Mouse (Mus musculus): ENCODE results near the gene Pcbp3. TPM values are rescaled to one million over a fixed set of nuclear protein-coding genes. Genes with fewer than 3 reads are reported as not detected.

Pcbp3 gene
- total and polyA plus RNA-seq, 3 experiments, result not detected

DNA sequence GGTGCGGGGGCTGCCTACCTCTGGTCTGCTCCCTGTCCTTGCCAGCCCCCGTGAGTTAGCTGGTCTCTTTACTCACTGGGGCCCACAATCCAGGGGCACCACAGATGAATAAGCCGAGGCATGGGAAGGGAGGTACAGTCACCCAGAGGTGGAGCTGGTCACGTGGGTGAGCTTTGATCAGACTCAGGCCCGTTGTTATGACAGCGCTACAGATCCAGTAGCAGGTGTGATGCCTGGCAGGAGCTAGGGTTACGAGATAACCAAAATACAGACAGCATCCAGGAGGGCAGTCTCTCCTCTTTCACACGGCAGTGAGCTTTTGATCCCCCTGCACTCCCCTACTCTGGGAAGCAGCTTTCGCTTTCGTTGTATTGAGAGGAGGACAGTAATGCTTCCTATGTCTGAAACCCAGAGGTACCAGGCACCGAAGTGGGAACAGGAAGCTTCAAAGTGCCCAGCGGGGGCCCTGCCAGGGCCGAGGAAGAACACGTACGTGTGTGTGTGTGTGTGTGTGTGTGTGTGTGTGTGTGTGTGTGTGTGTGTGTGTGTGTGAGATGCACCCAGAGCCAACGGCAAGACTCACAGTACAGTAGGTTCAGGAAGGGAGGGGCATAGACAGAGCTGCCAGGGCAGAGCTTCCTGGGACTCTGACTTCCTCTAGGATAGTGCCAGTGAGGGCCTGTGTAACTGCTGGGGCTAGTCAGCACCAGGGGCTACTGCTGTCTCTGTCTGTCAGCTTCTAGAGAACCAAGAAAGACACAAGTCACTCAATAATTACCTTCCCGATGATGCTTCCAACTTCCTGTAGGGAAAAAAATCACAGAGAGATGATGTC is 162.7 kb downstream of the Pcbp3 start:
- Histone ChIP-seq H3K79me2 (replicated peaks; ENCODE audit: control insufficient read depth, extremely low read depth, insufficient read depth, poor library complexity, severe bottlenecking) (no peaks in the 10 kb centered on the region), H3K9me3 (replicated peaks; ENCODE audit: low read length) (no peaks in the 10 kb centered on the region), H3K27me3 (replicated peaks) (peaks cover 81% of the 10 kb centered on the region), H3K4me1 (ENCODE audit: control insufficient read depth in 1 of 2, insufficient read depth in 2 of 2) (peaks cover 0 to 11% of the 10 kb centered on the region in 2 experiments; a peak in 1 of 4 replicates), H3K36me3 (replicated peaks in 1 of 2; ENCODE audit: control insufficient read depth in 1 of 2, insufficient read depth in 1 of 2, low read length in 1 of 2) (no peaks in the 10 kb centered on the region), H3K4me3 (replicated peaks in 1 of 3; ENCODE audit: low read depth in 2 of 3, low read length in 2 of 3, poor library complexity in 1 of 3) (no peak overlapping the region), H3K4me2 (ENCODE audit: insufficient read depth, low read depth, poor library complexity, severe bottlenecking) (peak overlapping the region; percentile 21; the same call in 1 of the 2 replicates), H3K27ac (ENCODE audit: insufficient read depth, low read depth) (no peak overlapping the region), H3K9ac (ENCODE audit: insufficient read depth, low read depth) (no peak overlapping the region)
- in situ Hi-C loops (cut with MboI; ENCODE audit: low pct_ligation_motif_present, low pct_unique_long_range_greater_than_20kb, low sequenced_read_pairs), result no loop called here
- no peak for DNase-seq (ENCODE audit: extremely low read depth)
- TF ChIP-seq MAFK (IDR thresholded peaks at IDR 0.05; ENCODE audit: insufficient replicate concordance, low read length), result no peak
- TF ChIP-seq ZC3H11A (IDR thresholded peaks at IDR 0.05; ENCODE audit: low read depth, low read length), result no peak
- TF ChIP-seq GABPA (IDR thresholded peaks at IDR 0.05; ENCODE audit: insufficient replicate concordance, low read depth, low read length), result no peak
- no peak for TF ChIP-seq TCF12 (IDR thresholded peaks at IDR 0.05; ENCODE audit: low read depth, low read length)
- no peak for TF ChIP-seq MYC (IDR thresholded peaks at IDR 0.05; ENCODE audit: low read depth, low read length)
- no peak for TF ChIP-seq HCFC1 (IDR thresholded peaks at IDR 0.05; ENCODE audit: low read depth, low read length)
- no peak for TF ChIP-seq NELFE (IDR thresholded peaks at IDR 0.05; ENCODE audit: low read depth, low read length)
- no peak for TF ChIP-seq UBTF (IDR thresholded peaks at IDR 0.05; ENCODE audit: low read depth, low read length)
- TF ChIP-seq PAX5 (IDR thresholded peaks at IDR 0.05; ENCODE audit: low read length), result no peak
- no peak for TF ChIP-seq KAT2A (IDR thresholded peaks at IDR 0.05; ENCODE audit: insufficient replicate concordance, low read length)
- no peak for TF ChIP-seq BHLHE40 (IDR thresholded peaks at IDR 0.05; ENCODE audit: low read depth, low read length)
- TF ChIP-seq USF1 (IDR thresholded peaks at IDR 0.05; ENCODE audit: low read depth, low read length), result no peak
- no peak for TF ChIP-seq JUND (conservative IDR thresholded peaks at IDR 0.05; ENCODE audit: low read depth, low read length)
- no peak for TF ChIP-seq CTCF (conservative IDR thresholded peaks at IDR 0.05 in 1 of 2, IDR thresholded peaks at IDR 0.05 in 1 of 2; ENCODE audit: low read depth in 2 of 2, low read length in 2 of 2)
- no peak for TF ChIP-seq CHD1 (IDR thresholded peaks at IDR 0.05; ENCODE audit: low read depth, low read length)
- TF ChIP-seq MXI1 (IDR thresholded peaks at IDR 0.05; ENCODE audit: low read depth, low read length), result no peak
- TF ChIP-seq RAD21 (IDR thresholded peaks at IDR 0.05; ENCODE audit: low read depth, low read length), result no peak
- dilution Hi-C loops (cut with MboI; ENCODE audit: extremely low pct_ligation_motif_present, extremely low pct_unique_long_range_greater_than_20kb, low sequenced_read_pairs), result no loop called here

DNA sequence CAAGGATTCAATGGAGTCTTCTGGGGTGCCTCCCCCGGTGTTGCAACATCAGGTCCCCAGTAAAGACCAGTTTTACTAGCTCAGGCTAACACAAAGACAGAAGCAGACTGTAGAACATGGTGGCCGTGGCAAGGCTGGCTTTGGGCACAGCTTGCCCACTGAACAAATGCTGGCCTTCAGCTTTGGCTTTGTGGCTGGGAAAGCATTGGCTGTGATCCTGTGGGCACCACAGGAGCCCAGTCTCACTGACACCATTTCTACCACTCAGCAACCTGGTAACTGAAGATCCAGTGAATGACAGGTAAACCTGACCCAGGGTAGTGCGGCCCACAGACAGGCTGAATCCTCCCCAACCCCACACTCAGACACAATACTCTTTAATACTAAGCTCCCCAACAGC is 167.6 kb downstream of the Pcbp3 start:
- H3K27ac ChIP-seq (ENCODE audit: insufficient read depth, low read depth), result no peak overlapping the region
- H3K4me1 ChIP-seq (ENCODE audit: control insufficient read depth in 1 of 2, insufficient read depth in 2 of 2), result peaks cover 0 to 7% of the 10 kb centered on the region in 2 experiments; a peak in 1 of 4 replicates
- TF ChIP-seq MAFK (IDR thresholded peaks at IDR 0.05; ENCODE audit: insufficient replicate concordance, low read length) (no peak), ZC3H11A (IDR thresholded peaks at IDR 0.05; ENCODE audit: low read depth, low read length) (no peak), SMC3 (IDR thresholded peaks at IDR 0.05; ENCODE audit: low read depth, low read length) (no peak), CHD2 (IDR thresholded peaks at IDR 0.05; ENCODE audit: low read length) (no peak), POLR2AphosphoS2 (IDR thresholded peaks at IDR 0.05; ENCODE audit: low read depth, low read length) (no peak), NRF1 (IDR thresholded peaks at IDR 0.05; ENCODE audit: low read depth, low read length) (no peak), USF1 (IDR thresholded peaks at IDR 0.05; ENCODE audit: low read depth, low read length) (no peak), ELF1 (IDR thresholded peaks at IDR 0.05; ENCODE audit: low read depth, low read length) (no peak), MYC (IDR thresholded peaks at IDR 0.05; ENCODE audit: low read depth, low read length) (no peak), MAZ (IDR thresholded peaks at IDR 0.05; ENCODE audit: low read depth, low read length) (no peak), POLR2A (IDR thresholded peaks at IDR 0.05; ENCODE audit: low read depth, low read length) (no peak), PAX5 (IDR thresholded peaks at IDR 0.05; ENCODE audit: low read length) (no peak), UBTF (IDR thresholded peaks at IDR 0.05; ENCODE audit: low read depth, low read length) (no peak), HCFC1 (IDR thresholded peaks at IDR 0.05; ENCODE audit: low read depth, low read length) (no peak)
- H3K4me2 ChIP-seq (ENCODE audit: insufficient read depth, low read depth, poor library complexity, severe bottlenecking), result no peak overlapping the region
- no peaks in the 10 kb centered on the region for H3K36me3 ChIP-seq (replicated peaks in 1 of 2; ENCODE audit: control insufficient read depth in 1 of 2, insufficient read depth in 1 of 2, low read length in 1 of 2)
- H3K27me3 ChIP-seq (replicated peaks), result peaks cover 86% of the 10 kb centered on the region
- in situ Hi-C loops (cut with MboI; ENCODE audit: low pct_ligation_motif_present, low pct_unique_long_range_greater_than_20kb, low sequenced_read_pairs), result no loop called here
- dilution Hi-C loops (cut with MboI; ENCODE audit: extremely low pct_ligation_motif_present, extremely low pct_unique_long_range_greater_than_20kb, low sequenced_read_pairs), result no loop called here
- no peaks in the 10 kb centered on the region for H3K9me3 ChIP-seq (replicated peaks; ENCODE audit: low read length)
- H3K9ac ChIP-seq (ENCODE audit: insufficient read depth, low read depth), result no peak overlapping the region
- no peak for DNase-seq (ENCODE audit: extremely low read depth)
- H3K4me3 ChIP-seq (replicated peaks in 1 of 3; ENCODE audit: low read depth in 2 of 3, low read length in 2 of 3, poor library complexity in 1 of 3), result no peak overlapping the region
- H3K79me2 ChIP-seq (replicated peaks; ENCODE audit: control insufficient read depth, extremely low read depth, insufficient read depth, poor library complexity, severe bottlenecking), result no peaks in the 10 kb centered on the region

Measured in CH12.LX (cell line).